Mouse (Mus musculus): Measurements from ENCODE around the gene Scgb1a1. TPM values are rescaled to one million over a fixed set of nuclear protein-coding genes. Genes with fewer than 3 reads are reported as not detected.
"Not testable (repeated sequence)": the region's sequence is repeated elsewhere in the genome, so short reads cannot be mapped to it uniquely, and the experiment has no call there.

Gene Scgb1a1
- polyA plus RNA-seq (2012; rRNA removed): not detected in 2 replicates

DNA sequence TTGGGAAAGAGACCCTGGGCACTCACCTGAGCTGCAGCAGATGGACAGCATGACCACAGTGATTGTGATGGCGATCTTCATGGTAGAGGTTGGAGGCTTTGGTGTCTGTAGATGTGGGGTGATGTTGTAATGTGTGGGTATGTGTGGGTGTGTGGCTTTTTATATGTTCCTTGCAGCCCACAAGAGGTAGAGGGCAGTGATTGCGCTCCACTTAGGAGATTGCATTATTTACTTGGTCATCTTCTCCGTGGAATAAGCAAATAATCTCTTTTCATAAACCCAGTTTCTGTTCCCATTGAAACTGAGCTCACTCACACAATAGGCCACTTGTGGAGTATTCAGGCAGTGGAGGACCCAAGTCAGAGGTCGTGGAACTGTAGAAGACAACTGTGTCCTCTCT lies at the start of gene Scgb1a1:
Gene Scgb1a1, minus strand, starts transcription at position 138 of the 400 bp plus-strand sequence.
- no peak for DNase-seq (ENCODE audit: low read depth)
- TF ChIP-seq POLR2A (IDR thresholded peaks at IDR 0.05; ENCODE audit: borderline replicate concordance, extremely low read depth, insufficient read depth, insufficient read length, poor library complexity, severe bottlenecking): no peak
- no peak for TF ChIP-seq CTCF (IDR thresholded peaks at IDR 0.05; ENCODE audit: borderline replicate concordance, extremely low read depth, insufficient read depth, insufficient read length)

DNA sequence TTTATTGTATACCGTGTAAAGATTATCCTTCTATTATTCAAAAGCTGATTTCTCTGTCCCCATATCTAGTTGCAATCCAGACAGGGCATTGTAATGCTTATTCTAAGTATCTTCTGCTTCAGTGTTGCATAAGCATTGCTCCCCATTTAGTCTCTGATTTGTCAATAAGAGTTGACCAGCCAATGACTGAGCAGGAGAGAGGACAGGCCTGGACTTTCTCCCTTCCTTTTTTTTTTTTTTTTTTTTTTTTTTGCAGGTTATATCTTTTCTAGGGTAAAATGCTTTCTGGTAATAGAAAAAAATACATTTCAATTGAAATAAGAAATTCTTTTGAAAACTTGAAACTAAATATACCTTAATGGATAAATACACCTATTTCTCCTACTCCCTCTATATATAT lies 49.4 kb upstream of the Scgb1a1 start:
- DNase-seq (ENCODE audit: low read depth): no peak
- no peak for TF ChIP-seq POLR2A (IDR thresholded peaks at IDR 0.05; ENCODE audit: borderline replicate concordance, extremely low read depth, insufficient read depth, insufficient read length, poor library complexity, severe bottlenecking)
- TF ChIP-seq CTCF (IDR thresholded peaks at IDR 0.05; ENCODE audit: borderline replicate concordance, extremely low read depth, insufficient read depth, insufficient read length): no peak

DNA sequence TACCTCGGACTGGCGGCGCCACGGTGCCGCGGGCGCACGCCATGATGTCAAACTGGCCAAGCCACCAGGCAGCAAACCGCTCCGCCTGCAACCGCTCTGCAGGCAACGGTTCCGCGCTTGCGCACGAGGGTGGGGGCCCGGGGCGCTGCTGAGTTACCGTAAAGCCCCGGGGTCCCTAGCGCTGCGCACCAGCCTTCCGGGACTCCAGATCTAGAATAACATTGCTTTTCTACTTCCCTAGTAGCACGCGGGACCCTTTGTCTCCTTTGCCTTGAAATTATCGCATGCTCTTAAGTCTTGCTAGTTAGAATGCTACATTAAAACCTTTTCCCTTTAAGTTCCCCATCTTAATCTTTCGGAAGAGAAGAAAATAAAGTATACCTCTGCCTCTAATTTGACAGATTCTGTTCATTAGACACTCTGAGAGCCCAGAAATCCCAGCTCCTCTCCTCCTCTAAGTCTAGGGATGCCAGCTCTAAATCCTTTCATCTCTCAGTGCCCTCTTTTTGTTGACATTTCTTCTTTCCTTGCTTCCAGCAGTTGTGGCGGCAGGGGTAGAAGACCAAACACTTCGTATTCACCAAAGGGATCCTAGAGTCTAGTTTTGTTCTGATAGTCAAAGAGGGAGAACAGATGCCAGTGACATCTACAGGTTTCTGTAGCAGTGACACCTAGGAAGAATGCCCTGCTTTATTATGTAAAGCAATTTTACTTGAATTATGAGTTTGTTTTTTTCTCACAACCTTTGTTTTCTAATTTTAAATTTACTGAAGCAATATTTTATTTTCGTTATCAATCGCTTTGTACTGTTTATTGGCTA lies 48.0 kb upstream of the Scgb1a1 start, which contains the start of gene Asrgl1:
Gene Asrgl1, minus strand, starts transcription at position 125 of the 820 bp plus-strand sequence.
- DNase-seq (ENCODE audit: low read depth): peak; percentile 97
- TF ChIP-seq POLR2A (IDR thresholded peaks at IDR 0.05; ENCODE audit: borderline replicate concordance, extremely low read depth, insufficient read depth, insufficient read length, poor library complexity, severe bottlenecking): peak; percentile 68; the same call in 1 of the 2 replicates
- no peak for TF ChIP-seq CTCF (IDR thresholded peaks at IDR 0.05; ENCODE audit: borderline replicate concordance, extremely low read depth, insufficient read depth, insufficient read length)

DNA sequence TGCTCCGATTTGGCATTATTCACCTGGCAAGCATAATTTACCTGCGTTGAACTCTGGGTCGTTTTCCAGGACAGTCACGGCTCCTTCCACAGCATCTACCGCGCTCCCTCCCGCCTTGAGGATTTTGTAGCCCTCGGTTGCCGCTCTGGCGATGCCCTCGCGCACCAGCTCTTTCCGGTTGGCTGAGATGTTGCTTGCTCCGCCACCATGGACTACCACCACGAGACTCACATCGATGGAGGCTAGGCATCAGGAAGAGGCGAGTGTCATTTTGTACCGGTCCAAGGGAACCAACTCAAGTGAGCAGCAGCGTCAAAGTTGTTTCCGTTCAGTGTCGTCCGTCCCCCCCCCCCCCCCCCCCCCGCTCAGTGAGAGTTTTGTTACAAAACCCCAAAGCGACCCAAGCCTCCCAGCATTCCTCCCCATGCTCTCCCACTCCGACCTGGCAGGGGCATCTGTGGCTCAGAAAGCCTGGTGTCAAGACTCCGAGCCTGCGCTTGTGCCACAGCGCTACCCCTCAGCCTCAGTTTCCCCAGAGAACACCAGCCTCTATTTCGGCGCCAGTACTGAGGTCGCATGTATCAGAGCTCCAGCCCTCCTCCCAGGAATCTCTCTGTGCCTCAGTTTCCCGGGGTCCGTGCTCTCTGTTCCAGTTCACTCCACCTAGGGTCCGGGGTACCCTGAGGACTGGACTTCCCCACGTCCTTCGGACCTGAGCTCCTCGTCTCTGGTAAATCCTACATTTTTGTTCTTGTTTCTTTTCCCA lies 47.2 kb upstream of the Scgb1a1 start:
- no peak for TF ChIP-seq POLR2A (IDR thresholded peaks at IDR 0.05; ENCODE audit: borderline replicate concordance, extremely low read depth, insufficient read depth, insufficient read length, poor library complexity, severe bottlenecking)
- TF ChIP-seq CTCF (IDR thresholded peaks at IDR 0.05; ENCODE audit: borderline replicate concordance, extremely low read depth, insufficient read depth, insufficient read length): no peak
- DNase-seq (ENCODE audit: low read depth): peak; percentile 54

DNA sequence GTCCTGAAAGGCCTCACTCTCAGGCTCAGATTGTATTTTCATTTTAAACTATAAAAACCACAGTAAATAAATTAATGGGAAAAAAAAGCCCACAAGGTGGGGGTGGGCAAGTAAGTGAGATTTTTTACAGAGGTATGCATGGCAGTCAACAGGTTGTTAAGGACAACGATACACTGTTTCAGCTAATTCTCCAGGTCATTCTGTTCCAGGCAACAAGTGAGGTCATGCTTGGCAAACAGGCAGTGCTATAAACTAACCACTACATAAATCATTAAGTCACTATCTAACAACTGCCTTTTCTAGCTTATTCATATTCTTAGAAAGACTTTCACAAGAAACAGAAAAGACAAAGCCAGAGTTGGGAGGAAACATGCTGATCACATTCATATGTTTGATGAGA lies 42.2 kb upstream of the Scgb1a1 start:
- no peak for DNase-seq (ENCODE audit: low read depth)
- TF ChIP-seq POLR2A (IDR thresholded peaks at IDR 0.05; ENCODE audit: borderline replicate concordance, extremely low read depth, insufficient read depth, insufficient read length, poor library complexity, severe bottlenecking): no peak
- TF ChIP-seq CTCF (IDR thresholded peaks at IDR 0.05; ENCODE audit: borderline replicate concordance, extremely low read depth, insufficient read depth, insufficient read length): no peak

DNA sequence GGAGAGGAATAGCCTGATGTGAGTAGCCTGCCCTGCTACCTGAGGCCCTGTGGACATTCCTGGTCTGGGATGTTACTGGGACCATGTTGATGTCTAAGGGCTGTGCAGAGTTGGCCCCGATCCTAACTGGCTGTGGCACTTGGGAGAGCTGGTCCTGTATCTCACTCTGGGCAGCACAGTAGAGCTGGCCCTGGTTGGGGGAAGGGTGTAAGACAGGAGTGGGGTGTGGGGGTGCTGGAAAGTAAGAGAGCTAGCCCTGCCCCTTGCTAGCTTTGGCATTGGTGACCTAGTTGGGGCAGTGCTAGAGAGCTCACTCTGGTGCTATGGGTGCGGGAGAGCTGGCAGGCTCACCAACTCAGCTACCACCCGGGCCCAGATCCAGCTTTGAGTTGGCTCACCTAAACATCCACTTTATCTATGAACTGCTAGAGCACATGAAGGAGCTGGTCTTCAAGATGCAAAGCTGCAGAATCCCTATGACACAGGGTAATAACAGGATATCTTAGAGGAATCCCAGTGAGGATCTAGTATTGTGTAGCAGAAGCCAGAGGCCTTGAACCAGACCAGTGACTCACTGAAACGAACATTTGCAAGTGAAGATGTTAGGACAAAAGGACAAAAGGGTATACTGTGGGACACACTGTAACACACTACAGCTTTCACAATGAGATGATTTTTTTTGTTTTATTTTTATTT lies 40.9 kb upstream of the Scgb1a1 start:
- no peak for DNase-seq (ENCODE audit: low read depth)
- TF ChIP-seq CTCF (IDR thresholded peaks at IDR 0.05; ENCODE audit: borderline replicate concordance, extremely low read depth, insufficient read depth, insufficient read length): no peak
- no peak for TF ChIP-seq POLR2A (IDR thresholded peaks at IDR 0.05; ENCODE audit: borderline replicate concordance, extremely low read depth, insufficient read depth, insufficient read length, poor library complexity, severe bottlenecking)

DNA sequence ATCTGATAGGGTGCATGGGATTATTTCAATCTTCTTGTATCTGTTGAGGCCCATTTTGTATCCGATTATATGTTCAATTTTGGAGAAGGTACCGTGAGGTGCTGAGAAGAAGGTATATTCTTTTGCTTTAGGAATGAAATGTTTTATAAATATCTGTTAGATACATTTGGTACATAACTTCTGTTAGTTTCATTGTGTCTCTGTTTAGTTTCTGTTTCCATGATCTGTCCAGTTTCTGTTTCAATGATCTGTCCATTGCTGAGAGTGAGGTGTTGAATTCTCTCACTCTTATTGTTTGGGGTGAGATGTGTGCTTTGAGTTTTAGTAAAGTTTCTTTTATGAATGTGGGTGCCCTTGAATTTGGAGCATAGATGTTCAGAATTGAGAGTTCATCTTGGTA lies 36.2 kb upstream of the Scgb1a1 start:
- not testable (repeated sequence) for DNase-seq (ENCODE audit: low read depth)

DNA sequence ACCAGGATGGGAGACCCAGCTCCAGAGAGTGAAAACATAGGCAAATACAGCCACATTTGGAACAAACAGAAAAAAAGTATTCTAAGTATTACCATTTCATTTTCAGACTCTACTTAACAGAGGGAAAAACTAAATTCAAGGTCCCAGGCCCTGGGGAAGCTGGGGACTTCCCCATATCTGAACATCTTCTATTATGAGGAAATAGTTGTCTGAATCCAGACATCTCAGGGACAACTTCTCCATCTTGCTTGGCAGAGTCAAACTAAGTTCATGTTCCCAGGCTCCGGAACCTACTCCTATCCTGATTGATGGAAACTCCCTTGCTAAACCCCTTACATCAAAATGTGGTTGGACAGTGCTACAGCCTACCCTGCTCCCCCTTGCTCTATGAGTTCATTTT lies 34.6 kb upstream of the Scgb1a1 start:
- no peak for TF ChIP-seq CTCF (IDR thresholded peaks at IDR 0.05; ENCODE audit: borderline replicate concordance, extremely low read depth, insufficient read depth, insufficient read length)
- no peak for TF ChIP-seq POLR2A (IDR thresholded peaks at IDR 0.05; ENCODE audit: borderline replicate concordance, extremely low read depth, insufficient read depth, insufficient read length, poor library complexity, severe bottlenecking)
- no peak for DNase-seq (ENCODE audit: low read depth)

DNA sequence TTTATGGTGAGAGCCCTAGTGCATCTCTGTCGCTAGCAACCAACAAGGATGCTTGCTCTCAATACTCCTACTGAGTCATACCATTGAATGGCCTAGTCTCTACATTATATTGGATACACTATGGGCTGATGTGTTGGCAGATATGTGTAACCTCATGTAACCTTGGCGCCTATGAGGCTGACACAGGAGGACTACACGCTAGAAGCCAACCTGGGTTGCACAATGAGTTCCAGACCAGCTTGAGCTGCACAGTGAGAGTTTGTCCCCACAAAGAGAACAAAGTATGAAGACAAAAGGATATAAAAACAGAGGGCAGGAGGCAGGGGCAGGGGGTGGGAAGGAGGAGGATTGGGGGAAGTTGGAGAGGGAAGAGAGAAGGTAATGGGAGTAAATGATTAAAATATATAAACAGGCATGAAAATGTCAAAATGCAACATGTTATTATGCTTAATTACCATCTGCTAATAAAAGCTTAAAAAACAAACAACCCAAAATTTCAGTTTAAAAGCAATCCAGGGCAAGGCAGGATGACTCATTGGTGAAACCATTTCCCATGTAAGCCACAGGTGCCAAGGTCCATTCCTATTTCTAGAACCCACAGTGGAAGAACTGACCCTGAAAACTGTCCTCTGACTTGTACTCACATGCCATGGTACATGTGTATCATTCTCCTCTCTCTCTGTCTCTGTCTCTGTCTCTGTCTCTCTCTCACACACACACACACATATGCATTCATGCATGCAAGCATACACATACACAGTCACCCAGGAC lies 32.1 kb upstream of the Scgb1a1 start:
- no peak for DNase-seq (ENCODE audit: low read depth)
- TF ChIP-seq CTCF (IDR thresholded peaks at IDR 0.05; ENCODE audit: borderline replicate concordance, extremely low read depth, insufficient read depth, insufficient read length) (no peak), POLR2A (IDR thresholded peaks at IDR 0.05; ENCODE audit: borderline replicate concordance, extremely low read depth, insufficient read depth, insufficient read length, poor library complexity, severe bottlenecking) (no peak)

DNA sequence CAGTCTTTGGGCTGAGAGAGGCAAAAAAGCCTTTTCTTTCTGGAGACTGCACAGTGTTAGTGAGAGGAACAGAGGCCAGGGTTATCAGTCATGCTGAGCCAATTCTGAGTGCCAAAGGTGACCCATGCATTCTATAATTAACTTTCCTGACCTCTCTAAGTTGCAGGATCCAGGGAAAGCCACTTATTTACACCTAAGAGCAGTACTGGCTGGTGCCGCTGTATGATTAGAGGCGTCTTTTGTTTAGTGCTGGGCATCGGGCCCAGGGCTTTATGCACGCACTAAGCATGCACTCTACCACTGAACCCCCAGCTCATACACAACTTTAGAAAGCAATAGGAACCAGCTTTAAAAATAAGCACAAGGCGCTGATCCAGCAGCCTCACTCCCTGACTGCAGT lies 29.5 kb upstream of the Scgb1a1 start:
- TF ChIP-seq POLR2A (IDR thresholded peaks at IDR 0.05; ENCODE audit: borderline replicate concordance, extremely low read depth, insufficient read depth, insufficient read length, poor library complexity, severe bottlenecking): no peak
- no peak for TF ChIP-seq CTCF (IDR thresholded peaks at IDR 0.05; ENCODE audit: borderline replicate concordance, extremely low read depth, insufficient read depth, insufficient read length)
- DNase-seq (ENCODE audit: low read depth): peak; percentile 89

DNA sequence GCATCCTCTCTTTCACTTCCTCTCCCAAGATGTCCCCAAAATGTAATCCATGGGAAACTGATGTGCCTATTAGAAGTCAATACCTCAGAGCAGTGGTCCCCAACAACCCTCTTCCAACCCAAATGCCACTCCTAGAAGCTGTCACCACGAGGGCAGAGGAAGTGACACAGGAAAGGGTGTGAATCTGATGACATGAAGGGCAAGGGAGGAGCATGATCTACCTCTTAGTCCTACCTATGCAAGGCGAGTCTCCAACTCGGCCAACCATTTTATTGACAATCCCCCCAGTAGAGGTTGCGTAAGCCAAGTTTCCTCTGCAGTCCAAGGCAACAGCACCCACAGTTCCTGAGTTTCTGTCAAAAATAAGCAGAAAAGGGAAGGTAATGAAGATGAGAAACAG lies 28.5 kb upstream of the Scgb1a1 start:
- no peak for DNase-seq (ENCODE audit: low read depth)
- no peak for TF ChIP-seq POLR2A (IDR thresholded peaks at IDR 0.05; ENCODE audit: borderline replicate concordance, extremely low read depth, insufficient read depth, insufficient read length, poor library complexity, severe bottlenecking)
- no peak for TF ChIP-seq CTCF (IDR thresholded peaks at IDR 0.05; ENCODE audit: borderline replicate concordance, extremely low read depth, insufficient read depth, insufficient read length)
